Mouse (Mus musculus) C2C12 (cell line): Measurements from ENCODE around the gene Cdh24.

Source experiments
- CEBPB ChIP-seq: IDR thresholded peaks from one replicate; pipeline ENCODE4 v1.6.1; 2011; ENCODE audit warnings: low read depth, mild to moderate bottlenecking, control low read depth, moderate library complexity
- MAX ChIP-seq: IDR thresholded peaks from one replicate; pipeline ENCODE4 v1.6.1; 2011; ENCODE audit warnings: mild to moderate bottlenecking, control low read depth
- MYOG ChIP-seq: IDR thresholded peaks from one replicate; pipeline ENCODE4 v1.6.1; 2011; ENCODE audit not compliant: control insufficient read depth, insufficient read length; ENCODE audit errors: extremely low read depth

DNA sequence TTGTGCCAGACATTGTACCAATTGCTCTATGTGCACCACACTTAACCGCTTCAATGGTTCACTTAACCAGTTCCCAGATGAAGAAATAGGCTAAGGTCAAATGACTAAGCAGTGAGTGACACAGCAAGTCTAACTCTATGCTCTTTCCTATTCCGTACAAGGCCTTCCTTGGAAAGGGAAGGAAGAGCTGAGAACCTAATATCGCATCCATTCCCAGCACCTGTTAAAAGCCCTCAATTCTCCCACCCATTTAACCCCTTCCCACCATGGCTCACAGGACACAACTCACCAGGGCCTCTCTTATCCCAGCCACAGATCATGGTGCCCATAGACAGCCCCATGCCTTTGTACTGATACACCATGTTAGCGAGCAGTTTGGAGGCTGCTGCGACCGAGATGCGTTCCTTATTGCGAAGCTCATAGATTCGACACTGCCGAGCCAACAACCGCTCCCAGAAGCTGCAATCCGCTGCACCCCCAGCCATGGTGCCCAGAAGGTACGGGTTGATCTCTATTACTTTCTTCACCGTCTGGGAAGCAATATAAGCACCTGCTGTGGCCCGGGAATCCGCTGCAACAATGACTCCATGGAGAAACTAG, 24.8 kb downstream of the Cdh24 start:
- TF ChIP-seq CEBPB, result no peak
- TF ChIP-seq MAX, result no peak
- no peak for TF ChIP-seq MYOG
